Mouse (Mus musculus): ENCODE measurements around the gene Vpreb3. TPM values are rescaled to one million over a fixed set of nuclear protein-coding genes. Genes with fewer than 3 reads are reported as not detected.
"Not testable (repeated sequence)": the region's sequence is repeated elsewhere in the genome, so short reads cannot be mapped to it uniquely, and the experiment has no call there.

Gene Vpreb3
- polyA plus RNA-seq, 1 experiment from 2014 or later: 0.57 TPM

DNA sequence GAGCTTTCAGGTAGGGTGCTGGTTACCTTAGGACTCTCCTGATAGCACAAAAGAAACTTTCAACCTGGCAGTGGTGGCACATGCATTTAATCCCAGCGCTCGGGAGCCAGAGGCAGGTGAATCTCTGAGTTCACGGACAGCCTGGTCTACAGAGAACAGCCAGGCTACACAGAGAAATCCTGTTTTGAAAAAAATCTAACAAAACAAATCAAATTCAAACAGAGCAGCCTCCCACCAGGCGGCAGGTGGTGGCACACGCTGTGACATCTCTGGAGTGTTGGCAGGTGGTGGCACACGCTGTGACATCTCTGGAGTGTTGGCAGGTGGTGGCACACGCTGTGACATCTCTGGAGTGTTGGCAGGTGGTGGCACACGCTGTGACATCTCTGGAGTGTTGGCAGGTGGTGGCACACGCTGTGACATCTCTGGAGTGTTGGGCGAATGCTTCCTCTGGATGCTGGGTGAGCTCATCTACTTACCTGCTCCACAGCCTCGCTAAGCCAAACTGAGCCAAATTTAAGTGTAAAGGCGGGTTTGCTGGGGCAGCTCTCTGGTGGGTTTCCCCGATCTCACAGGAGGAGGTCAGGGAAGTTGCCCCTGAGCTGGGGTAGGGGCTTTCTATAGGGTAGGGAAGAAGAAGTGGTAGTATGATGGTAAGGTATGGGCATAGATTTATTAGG is 51.8 kb downstream of the Vpreb3 start:
- not testable (repeated sequence) for H3K9me3 ChIP-seq; H3K4me2 ChIP-seq; H3K9ac ChIP-seq; H3K36me3 ChIP-seq; H3K4me1 ChIP-seq (replicated peaks); H3K4me3 ChIP-seq; H3K27ac ChIP-seq; ATAC-seq (ENCODE audit: low FRiP score); H3K27me3 ChIP-seq
- WGBS: 82% methylated on average over 13 of the region's 13 CpGs

DNA sequence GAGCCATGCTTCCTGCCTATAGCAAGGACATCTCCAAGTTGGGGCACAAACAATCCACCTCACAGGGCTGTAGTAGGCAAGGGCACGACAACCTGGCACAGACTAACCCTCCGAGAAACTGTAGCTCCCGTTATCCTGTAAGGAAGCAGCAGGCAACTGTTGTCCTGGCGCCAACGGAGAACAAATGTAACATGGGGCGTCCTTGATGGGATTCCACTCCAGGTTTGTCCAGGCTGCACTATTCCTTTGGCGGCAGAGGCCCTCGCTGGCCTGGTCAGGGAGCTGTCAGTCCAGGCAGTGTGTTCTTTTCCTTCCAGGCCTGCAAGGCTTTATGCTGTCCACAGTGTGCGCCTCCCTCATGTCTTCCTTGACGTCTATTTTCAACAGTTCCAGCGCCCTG is 52.6 kb downstream of the Vpreb3 start:
- ATAC-seq (ENCODE audit: low FRiP score): no peak

DNA sequence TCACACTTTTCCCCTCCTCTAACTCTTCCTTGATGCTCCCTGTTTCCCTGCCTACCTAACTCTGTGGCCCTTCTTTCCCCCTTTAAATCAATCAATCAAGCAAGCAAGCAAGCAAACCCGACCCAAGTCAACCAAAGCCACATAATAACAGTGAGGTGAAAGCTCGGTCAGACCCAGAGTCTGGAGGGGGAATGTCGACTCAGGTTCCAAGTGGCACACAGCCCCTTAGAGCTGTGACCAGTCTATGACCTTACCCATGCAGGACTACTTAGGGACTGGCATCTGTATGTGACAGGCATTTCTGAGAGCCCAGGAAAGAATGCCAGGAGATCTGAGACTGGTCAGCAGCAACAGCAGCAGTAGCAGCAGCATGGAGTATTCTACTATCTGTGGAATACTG is 53.5 kb downstream of the Vpreb3 start:
- H3K9ac ChIP-seq: no peak overlapping the region
- no peak overlapping the region for H3K4me3 ChIP-seq
- no peak for ATAC-seq (ENCODE audit: low FRiP score)
- H3K27ac ChIP-seq: no peak overlapping the region
- no peaks in the 10 kb centered on the region for H3K36me3 ChIP-seq
- H3K27me3 ChIP-seq: no peaks in the 10 kb centered on the region
- no peak overlapping the region for H3K4me2 ChIP-seq
- H3K4me1 ChIP-seq (replicated peaks): peaks cover 8% of the 10 kb centered on the region; the same call in 1 of the 2 replicates
- H3K9me3 ChIP-seq: no peaks in the 10 kb centered on the region
- WGBS: 57% methylated on average over 3 of the region's 3 CpGs

More for the DNA sequence above, 52.6 kb downstream of the Vpreb3 start:
- Histone ChIP-seq H3K9me3 (no peaks in the 10 kb centered on the region), H3K36me3 (no peaks in the 10 kb centered on the region), H3K4me1 (replicated peaks) (no peaks in the 10 kb centered on the region), H3K9ac (no peak overlapping the region), H3K4me3 (no peak overlapping the region), H3K27ac (no peak overlapping the region), H3K27me3 (no peaks in the 10 kb centered on the region), H3K4me2 (no peak overlapping the region)
- 92% methylated on average over 11 of the region's 11 CpGs for WGBS

Other genes with a start within 250 kb of the Vpreb3 start
- 39.5 and 45.7 TPM in 2 replicates for gene Cabin1, start 178.7 kb upstream of the Vpreb3 start, polyA plus RNA-seq (2015; fragmentation: Nextera tagmentation; extraction: Ambion mirVana)
- gene Ddt, start 169.6 kb upstream of the Vpreb3 start, polyA plus RNA-seq (2015; fragmentation: Nextera tagmentation; extraction: Ambion mirVana): 86.6 and 96.6 TPM in 2 replicates
- gene Gm20441, start 162.1 kb upstream of the Vpreb3 start, polyA plus RNA-seq (2015; fragmentation: Nextera tagmentation; extraction: Ambion mirVana): not detected in 2 replicates
- 0.91 and 1.1 TPM in 2 replicates for gene Gstt3, start 161.6 kb upstream of the Vpreb3 start, polyA plus RNA-seq (2015; fragmentation: Nextera tagmentation; extraction: Ambion mirVana)
- 7.2 and 7.7 TPM in 2 replicates for gene Gstt1, start 144.5 kb upstream of the Vpreb3 start, polyA plus RNA-seq (2015; fragmentation: Nextera tagmentation; extraction: Ambion mirVana)
- not detected in 2 replicates for gene Gstt4, start 120.5 kb upstream of the Vpreb3 start, polyA plus RNA-seq (2015; fragmentation: Nextera tagmentation; extraction: Ambion mirVana)
- gene Gstt2, start 105.6 kb upstream of the Vpreb3 start, polyA plus RNA-seq (2015; fragmentation: Nextera tagmentation; extraction: Ambion mirVana): 6.9 and 7.1 TPM in 2 replicates
- 1,531 and 1,576 TPM in 2 replicates for gene Mif, start 82.8 kb upstream of the Vpreb3 start, polyA plus RNA-seq (2015; fragmentation: Nextera tagmentation; extraction: Ambion mirVana)
- gene Derl3, start 49.6 kb upstream of the Vpreb3 start, polyA plus RNA-seq (2015; fragmentation: Nextera tagmentation; extraction: Ambion mirVana): 1.7 and 1.8 TPM in 2 replicates
- gene Smarcb1, start 21.4 kb upstream of the Vpreb3 start, polyA plus RNA-seq (2015; fragmentation: Nextera tagmentation; extraction: Ambion mirVana): 302 and 313 TPM in 2 replicates
- gene Chchd10, start 9.9 kb upstream of the Vpreb3 start, polyA plus RNA-seq (2015; fragmentation: Nextera tagmentation; extraction: Ambion mirVana): 37.0 and 37.8 TPM in 2 replicates
- 26.8 and 34.9 TPM in 2 replicates for gene Mmp11, start 6.6 kb upstream of the Vpreb3 start, polyA plus RNA-seq (2015; fragmentation: Nextera tagmentation; extraction: Ambion mirVana)
- 1.7 and 2.3 TPM in 2 replicates for gene Gm867, start 2.4 kb upstream of the Vpreb3 start, polyA plus RNA-seq (2015; fragmentation: Nextera tagmentation; extraction: Ambion mirVana)
- gene Gm5134, start 11.5 kb downstream of the Vpreb3 start, polyA plus RNA-seq (2015; fragmentation: Nextera tagmentation; extraction: Ambion mirVana): not detected in 2 replicates
- gene Zfp280b, start 89.6 kb downstream of the Vpreb3 start, polyA plus RNA-seq (2015; fragmentation: Nextera tagmentation; extraction: Ambion mirVana): 12.0 and 12.5 TPM in 2 replicates
- 0.05 TPM in 1 of 2 replicates, not detected in the other for gene Slc5a4b, start 167.9 kb downstream of the Vpreb3 start, polyA plus RNA-seq (2015; fragmentation: Nextera tagmentation; extraction: Ambion mirVana)
- 0.09 TPM in 1 of 2 replicates, not detected in the other for gene Slc5a4a, start 204.4 kb downstream of the Vpreb3 start, polyA plus RNA-seq (2015; fragmentation: Nextera tagmentation; extraction: Ambion mirVana)

Measured in hindbrain, embryonic 13.5 days (tissue).